Mouse (Mus musculus): ENCODE results near the gene Lman2l. TPM values are rescaled to one million over a fixed set of nuclear protein-coding genes. Genes with fewer than 3 reads are reported as not detected.
A peak's percentile ranks its signal among the peaks of the same experiment; 100 is the strongest.

Lman2l gene
- polyA plus RNA-seq, 1 experiment from 2014 or later = 41.5 TPM

GRCm38 (mm10) chr1:36475480-36476110 lies 30.5 kb upstream of the Lman2l start:
- no peak overlapping the region for H3K9ac ChIP-seq
- H3K4me3 ChIP-seq = no peak overlapping the region
- 0 out of 2 replicates have a peak overlapping the region, but pooled peaks have one; percentile 11 for H3K27ac ChIP-seq
- H3K4me2 ChIP-seq = peak overlapping the region; percentile 87
- ATAC-seq (replicated peaks; ENCODE audit: insufficient number of reproducible peaks, insufficient read depth, low FRiP score, low read depth) = no peak
- no peaks in the 10 kb centered on the region for H3K9me3 ChIP-seq (replicated peaks)
- H3K27me3 ChIP-seq = no peaks in the 10 kb centered on the region
- peaks cover 57% of the 10 kb centered on the region for H3K4me1 ChIP-seq (replicated peaks)
- H3K36me3 ChIP-seq = no peaks in the 10 kb centered on the region
- WGBS = 60% methylated on average over 8 of the region's 8 CpGs

DNA sequence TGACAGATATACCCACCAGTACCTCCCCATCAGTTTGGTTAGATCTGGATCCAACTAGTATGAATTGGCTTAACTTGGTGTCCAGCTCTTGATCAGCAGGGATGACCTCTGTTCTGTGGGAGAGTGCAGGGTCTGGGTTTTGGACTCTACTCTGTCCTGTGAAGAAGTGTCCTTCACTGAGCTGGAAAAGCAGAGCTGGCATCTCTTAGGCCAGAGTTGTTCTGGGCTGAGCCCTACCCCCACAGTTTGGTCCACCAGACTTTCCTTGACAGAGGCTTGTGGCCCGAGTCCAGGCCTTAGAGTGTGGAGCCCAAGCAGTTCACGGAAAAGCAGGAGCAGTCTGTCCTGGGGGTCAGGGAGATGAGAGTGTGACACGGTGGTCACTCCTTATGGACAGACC lies 29.6 kb upstream of the Lman2l start:
- Histone ChIP-seq H3K9ac (no peak overlapping the region), H3K27ac (no peak overlapping the region), H3K4me3 (0 out of 2 replicates have a peak overlapping the region, but pooled peaks have one; percentile 3), H3K27me3 (no peaks in the 10 kb centered on the region), H3K4me1 (replicated peaks) (peaks cover 60% of the 10 kb centered on the region), H3K9me3 (replicated peaks) (no peaks in the 10 kb centered on the region), H3K36me3 (no peaks in the 10 kb centered on the region), H3K4me2 (peak overlapping the region; percentile 87)
- no peak for ATAC-seq (replicated peaks; ENCODE audit: insufficient number of reproducible peaks, insufficient read depth, low FRiP score, low read depth)
- 58% methylated on average over 3 of the region's 3 CpGs for WGBS

GRCm38 (mm10) chr1:36473211-36473780 lies 28.2 kb upstream of the Lman2l start:
- H3K4me1 ChIP-seq (replicated peaks) = peaks cover 59% of the 10 kb centered on the region
- no peaks in the 10 kb centered on the region for H3K36me3 ChIP-seq
- H3K9me3 ChIP-seq (replicated peaks) = no peaks in the 10 kb centered on the region
- WGBS = 65% methylated on average over 10 of the region's 10 CpGs
- no peak for ATAC-seq (replicated peaks; ENCODE audit: insufficient number of reproducible peaks, insufficient read depth, low FRiP score, low read depth)
- no peaks in the 10 kb centered on the region for H3K27me3 ChIP-seq
- peak overlapping the region; percentile 87 for H3K4me2 ChIP-seq
- no peak overlapping the region for H3K27ac ChIP-seq
- 0 out of 2 replicates have a peak overlapping the region, but pooled peaks have one; percentile 4 for H3K9ac ChIP-seq
- H3K4me3 ChIP-seq = peak overlapping the region; percentile 86

DNA sequence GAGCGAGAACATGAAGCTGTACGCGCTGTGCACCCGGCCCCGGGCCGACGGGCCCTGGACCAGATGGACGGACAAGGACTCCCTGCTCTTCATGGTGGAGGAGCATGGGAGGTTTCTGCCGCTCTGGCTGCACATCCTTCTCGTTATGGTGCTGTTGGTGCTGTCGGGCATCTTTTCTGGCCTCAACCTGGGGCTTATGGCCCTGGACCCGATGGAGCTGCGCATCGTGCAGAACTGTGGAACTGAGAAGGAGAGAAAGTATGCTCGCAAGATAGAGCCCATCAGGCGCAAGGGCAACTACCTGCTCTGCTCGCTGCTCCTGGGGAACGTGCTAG lies 27.0 kb upstream of the Lman2l start:
- WGBS = 12% methylated on average over 18 of the region's 18 CpGs
- Histone ChIP-seq H3K4me2 (peak overlapping the region; percentile 87), H3K27me3 (no peaks in the 10 kb centered on the region), H3K27ac (no peak overlapping the region), H3K4me1 (replicated peaks) (peaks cover 50% of the 10 kb centered on the region), H3K9me3 (replicated peaks) (no peaks in the 10 kb centered on the region), H3K9ac (peak overlapping the region; percentile 80), H3K36me3 (no peaks in the 10 kb centered on the region), H3K4me3 (peak overlapping the region; percentile 86)
- ATAC-seq (replicated peaks; ENCODE audit: insufficient number of reproducible peaks, insufficient read depth, low FRiP score, low read depth) = no peak; the same call in 1 of the 2 replicates

GRCm38 (mm10) chr1:36471181-36472105 lies 26.4 kb upstream of the Lman2l start, which contains the start of gene Cnnm4:
Gene Cnnm4, plus strand, starts transcription at chr1:36471620.
- H3K4me1 ChIP-seq (replicated peaks) = peaks cover 46% of the 10 kb centered on the region
- peak within 1 kb of the TSS; percentile 87 for H3K4me2 ChIP-seq
- peak within 1 kb of the TSS; percentile 80 for H3K9ac ChIP-seq
- under 1% methylated on average over 78 of the region's 98 CpGs for WGBS
- no peaks in the 10 kb centered on the region for H3K36me3 ChIP-seq
- ATAC-seq (replicated peaks; ENCODE audit: insufficient number of reproducible peaks, insufficient read depth, low FRiP score, low read depth) = peak; percentile 91
- peak within 1 kb of the TSS; percentile 76 for H3K27ac ChIP-seq
- H3K27me3 ChIP-seq = no peaks in the 10 kb centered on the region
- peak within 1 kb of the TSS; percentile 86 for H3K4me3 ChIP-seq
- H3K9me3 ChIP-seq (replicated peaks) = no peaks in the 10 kb centered on the region

DNA sequence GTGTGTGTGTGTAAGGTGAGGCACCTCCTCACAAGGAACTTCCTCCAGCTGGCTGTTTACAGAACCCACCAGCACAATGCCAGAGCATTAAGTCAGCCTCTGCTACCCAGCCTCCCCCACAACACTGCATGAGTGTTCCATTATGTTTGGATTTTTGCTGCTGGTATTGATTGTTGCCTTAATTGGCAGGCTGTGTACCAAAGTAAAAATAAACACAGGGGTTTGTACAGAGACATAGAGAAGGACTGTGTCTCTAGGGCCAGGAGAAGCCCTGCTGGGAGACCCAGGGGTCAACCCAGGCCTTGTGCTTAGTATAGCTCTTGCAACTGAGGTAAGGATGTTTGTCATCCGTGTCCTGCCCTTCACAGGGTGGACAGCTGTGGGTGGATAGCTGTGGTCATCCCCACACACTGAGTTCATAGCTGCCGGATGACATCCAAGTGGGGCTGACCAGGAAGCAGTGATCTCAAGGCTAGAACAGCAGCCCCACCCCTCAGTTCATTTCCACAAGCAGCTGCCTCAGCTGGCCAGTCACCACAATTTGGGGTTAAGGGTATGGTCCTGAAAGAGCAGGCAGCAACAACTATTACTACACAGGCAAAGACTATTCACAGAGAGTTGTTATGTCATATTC lies 24.9 kb upstream of the Lman2l start:
- Histone ChIP-seq H3K4me3 (no peak overlapping the region), H3K36me3 (no peaks in the 10 kb centered on the region), H3K4me1 (replicated peaks) (peaks cover 37% of the 10 kb centered on the region), H3K9ac (no peak overlapping the region), H3K27ac (no peak overlapping the region), H3K4me2 (no peak overlapping the region), H3K27me3 (no peaks in the 10 kb centered on the region), H3K9me3 (replicated peaks) (no peaks in the 10 kb centered on the region)
- no peak for ATAC-seq (replicated peaks; ENCODE audit: insufficient number of reproducible peaks, insufficient read depth, low FRiP score, low read depth)
- WGBS = 44% methylated on average over 2 of the region's 2 CpGs

GRCm38 (mm10) chr1:36467446-36467845 lies 22.4 kb upstream of the Lman2l start:
- no peak for ATAC-seq (replicated peaks; ENCODE audit: insufficient number of reproducible peaks, insufficient read depth, low FRiP score, low read depth)
- 50% methylated on average over 5 of the region's 5 CpGs for WGBS
- no peak overlapping the region for H3K9ac ChIP-seq
- H3K36me3 ChIP-seq = no peaks in the 10 kb centered on the region
- H3K27ac ChIP-seq = no peak overlapping the region
- no peak overlapping the region for H3K4me3 ChIP-seq
- no peak overlapping the region for H3K4me2 ChIP-seq
- peaks cover 15% of the 10 kb centered on the region for H3K4me1 ChIP-seq (replicated peaks)
- H3K9me3 ChIP-seq (replicated peaks) = no peaks in the 10 kb centered on the region
- H3K27me3 ChIP-seq = no peaks in the 10 kb centered on the region

DNA sequence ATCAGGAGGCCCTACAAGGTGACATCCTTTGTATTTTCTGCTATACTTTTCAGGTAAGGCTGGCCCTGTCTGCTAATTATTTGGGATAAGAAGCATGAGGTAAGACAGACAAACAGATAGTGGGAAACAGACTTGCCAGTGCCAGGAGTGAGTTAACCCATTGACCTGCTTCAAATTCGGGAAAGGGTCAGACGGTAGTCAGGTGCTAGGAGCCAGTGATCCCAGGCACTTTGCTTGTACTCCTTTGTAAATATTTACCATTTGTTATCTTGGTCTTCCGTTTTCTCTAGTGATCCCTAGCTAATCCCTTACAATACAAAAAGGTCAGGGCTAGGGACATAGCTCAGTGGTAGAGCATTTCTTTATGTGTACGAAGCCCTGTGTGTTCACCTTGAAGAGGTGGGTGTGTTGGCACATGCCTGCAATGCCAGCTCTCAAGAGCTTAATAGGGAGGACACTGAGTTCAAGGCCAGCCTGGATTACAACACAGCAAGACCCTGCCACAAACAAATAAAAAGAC lies 20.6 kb upstream of the Lman2l start:
- H3K36me3 ChIP-seq = no peaks in the 10 kb centered on the region

DNA sequence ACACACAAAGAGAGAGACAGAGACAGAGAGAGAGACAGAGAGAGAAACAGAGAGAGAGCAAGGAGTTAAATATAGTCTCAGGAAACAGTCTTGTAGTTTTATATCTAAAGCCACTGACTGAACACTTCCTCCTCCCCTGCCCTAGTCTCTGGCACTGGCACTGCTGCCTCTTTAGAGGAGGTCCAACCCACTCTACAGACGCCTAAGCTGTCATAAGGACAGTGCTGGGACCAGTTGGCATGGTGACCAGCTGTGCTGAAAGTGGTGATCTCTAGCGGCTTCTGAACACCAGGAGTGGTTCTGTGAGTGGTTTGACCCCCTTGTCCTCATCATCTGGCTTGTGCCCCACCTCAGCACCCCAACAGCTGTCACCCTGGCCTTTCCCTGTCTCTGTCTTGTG lies 16.8 kb upstream of the Lman2l start:
- H3K9me3 ChIP-seq (replicated peaks) = no peaks in the 10 kb centered on the region
- H3K4me3 ChIP-seq = no peak overlapping the region
- 37% methylated on average over 2 of the region's 2 CpGs for WGBS
- H3K36me3 ChIP-seq = no peaks in the 10 kb centered on the region
- peaks cover 9% of the 10 kb centered on the region; the same call in 1 of the 2 replicates for H3K4me1 ChIP-seq (replicated peaks)
- no peaks in the 10 kb centered on the region for H3K27me3 ChIP-seq
- H3K4me2 ChIP-seq = no peak overlapping the region
- ATAC-seq (replicated peaks; ENCODE audit: insufficient number of reproducible peaks, insufficient read depth, low FRiP score, low read depth) = no peak
- no peak overlapping the region for H3K27ac ChIP-seq
- no peak overlapping the region for H3K9ac ChIP-seq

More for the DNA sequence above, 20.6 kb upstream of the Lman2l start:
- H3K27ac ChIP-seq = no peak overlapping the region
- 59% methylated on average over 4 of the region's 4 CpGs for WGBS
- H3K27me3 ChIP-seq = no peaks in the 10 kb centered on the region
- H3K9me3 ChIP-seq (replicated peaks) = no peaks in the 10 kb centered on the region
- H3K4me3 ChIP-seq = no peak overlapping the region
- peaks cover 4% of the 10 kb centered on the region for H3K4me1 ChIP-seq (replicated peaks)
- no peak overlapping the region for H3K9ac ChIP-seq
- H3K4me2 ChIP-seq = no peak overlapping the region
- no peak for ATAC-seq (replicated peaks; ENCODE audit: insufficient number of reproducible peaks, insufficient read depth, low FRiP score, low read depth)

DNA sequence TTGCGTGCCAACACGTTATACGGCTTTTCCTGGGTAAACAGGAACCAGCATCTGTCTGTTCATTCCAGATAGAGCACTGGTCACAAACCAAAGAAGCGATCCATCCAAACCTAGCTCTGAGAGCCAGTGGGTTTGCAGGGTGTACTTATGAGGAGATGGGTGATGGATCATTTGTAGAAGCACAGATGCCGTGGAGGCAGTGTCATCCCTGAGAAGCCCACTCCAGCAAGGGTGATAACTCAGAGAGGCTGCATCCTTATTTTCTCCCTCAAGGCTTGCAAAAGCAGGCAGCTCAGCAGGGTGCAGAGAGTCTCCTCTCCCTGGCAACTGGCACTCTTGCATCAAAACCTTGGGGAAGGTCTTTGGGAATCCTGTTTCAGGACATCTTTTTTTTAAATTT lies 13.1 kb upstream of the Lman2l start:
- Histone ChIP-seq H3K27me3 (no peaks in the 10 kb centered on the region), H3K27ac (no peak overlapping the region), H3K4me2 (no peak overlapping the region), H3K4me1 (replicated peaks) (peaks cover 9% of the 10 kb centered on the region; the same call in 1 of the 2 replicates), H3K9me3 (replicated peaks) (no peaks in the 10 kb centered on the region), H3K36me3 (no peaks in the 10 kb centered on the region), H3K9ac (no peak overlapping the region), H3K4me3 (no peak overlapping the region)
- no peak for ATAC-seq (replicated peaks; ENCODE audit: insufficient number of reproducible peaks, insufficient read depth, low FRiP score, low read depth)
- 72% methylated on average over 5 of the region's 5 CpGs for WGBS

Data from heart, embryonic 15.5 days (tissue).